Mouse (Mus musculus): Measurements from ENCODE around the gene Nr1h4. TPM values are rescaled to one million over a fixed set of nuclear protein-coding genes. Genes with fewer than 3 reads are reported as not detected.

The Nr1h4 gene
- polyA plus RNA-seq, 1 experiment: 0.08 TPM

GRCm38 (mm10) chr10:89484907-89485306 is 48.5 kb downstream of the Nr1h4 start:
- TF ChIP-seq POLR2A (IDR thresholded peaks at IDR 0.05; ENCODE audit: low read depth, low read length) (no peak), CTCF (IDR thresholded peaks at IDR 0.05; ENCODE audit: extremely low read depth, insufficient read depth, insufficient read length, insufficient replicate concordance) (no peak)
- Histone ChIP-seq H3K27me3 (ENCODE audit: control insufficient read depth, insufficient read depth, low read length) (no peaks in the 10 kb centered on the region), H3K27ac (ENCODE audit: insufficient read depth, low read length) (no peak overlapping the region), H3K4me3 (ENCODE audit: extremely low read depth, insufficient read depth, insufficient read length) (no peak overlapping the region), H3K36me3 (ENCODE audit: control insufficient read depth, insufficient read depth, low read length) (no peaks in the 10 kb centered on the region), H3K4me1 (ENCODE audit: control insufficient read depth, insufficient read depth, insufficient read length) (no peaks in the 10 kb centered on the region)
- no peak for DNase-seq (ENCODE audit: low read depth in 1 of 2, low spot score in 2 of 2)

- no peaks in the 10 kb centered on the region for H3K36me3 ChIP-seq (ENCODE audit: control insufficient read depth, insufficient read depth, low read length)
- DNase-seq (ENCODE audit: low read depth in 1 of 2, low spot score in 2 of 2): no peak
- no peak for TF ChIP-seq CTCF (IDR thresholded peaks at IDR 0.05; ENCODE audit: extremely low read depth, insufficient read depth, insufficient read length, insufficient replicate concordance)
- no peak for TF ChIP-seq POLR2A (IDR thresholded peaks at IDR 0.05; ENCODE audit: low read depth, low read length)
- no peak overlapping the region for H3K27ac ChIP-seq (ENCODE audit: insufficient read depth, low read length)
- WGBS: 86% methylated on average over 18 of the region's 18 CpGs
- no peaks in the 10 kb centered on the region for H3K27me3 ChIP-seq (ENCODE audit: control insufficient read depth, insufficient read depth, low read length)
- H3K4me3 ChIP-seq (ENCODE audit: extremely low read depth, insufficient read depth, insufficient read length): no peak overlapping the region
- H3K4me1 ChIP-seq (ENCODE audit: control insufficient read depth, insufficient read depth, insufficient read length): no peaks in the 10 kb centered on the region
Observed at GRCm38 (mm10) chr10:89483812-89484602, 49.4 kb downstream of the Nr1h4 start.

GRCm38 (mm10) chr10:89483113-89483512 is 50.3 kb downstream of the Nr1h4 start:
- TF ChIP-seq POLR2A (IDR thresholded peaks at IDR 0.05; ENCODE audit: low read depth, low read length): no peak
- no peak for TF ChIP-seq CTCF (IDR thresholded peaks at IDR 0.05; ENCODE audit: extremely low read depth, insufficient read depth, insufficient read length, insufficient replicate concordance)

GRCm38 (mm10) chr10:89482142-89482681 is 51.2 kb downstream of the Nr1h4 start:
- DNase-seq (ENCODE audit: low read depth in 1 of 2, low spot score in 2 of 2): no peak
- TF ChIP-seq CTCF (IDR thresholded peaks at IDR 0.05; ENCODE audit: extremely low read depth, insufficient read depth, insufficient read length, insufficient replicate concordance) (no peak), POLR2A (IDR thresholded peaks at IDR 0.05; ENCODE audit: low read depth, low read length) (no peak)
- WGBS: 92% methylated on average over 10 of the region's 10 CpGs

More at GRCm38 (mm10) chr10:89483113-89483512, 50.3 kb downstream of the Nr1h4 start:
- 86% methylated on average over 14 of the region's 14 CpGs for WGBS
- no peak overlapping the region for H3K27ac ChIP-seq (ENCODE audit: insufficient read depth, low read length)
- no peaks in the 10 kb centered on the region for H3K27me3 ChIP-seq (ENCODE audit: control insufficient read depth, insufficient read depth, low read length)
- H3K4me1 ChIP-seq (ENCODE audit: control insufficient read depth, insufficient read depth, insufficient read length): no peaks in the 10 kb centered on the region
- no peak overlapping the region for H3K4me3 ChIP-seq (ENCODE audit: extremely low read depth, insufficient read depth, insufficient read length)
- DNase-seq (ENCODE audit: low read depth in 1 of 2, low spot score in 2 of 2): no peak
- no peaks in the 10 kb centered on the region for H3K36me3 ChIP-seq (ENCODE audit: control insufficient read depth, insufficient read depth, low read length)

GRCm38 (mm10) chr10:89481638-89482037 is 51.7 kb downstream of the Nr1h4 start:
- no peak for DNase-seq (ENCODE audit: low read depth in 1 of 2, low spot score in 2 of 2)
- no peaks in the 10 kb centered on the region for H3K27me3 ChIP-seq (ENCODE audit: control insufficient read depth, insufficient read depth, low read length)
- H3K36me3 ChIP-seq (ENCODE audit: control insufficient read depth, insufficient read depth, low read length): no peaks in the 10 kb centered on the region
- H3K27ac ChIP-seq (ENCODE audit: insufficient read depth, low read length): no peak overlapping the region
- H3K4me3 ChIP-seq (ENCODE audit: extremely low read depth, insufficient read depth, insufficient read length): no peak overlapping the region
- no peak for TF ChIP-seq CTCF (IDR thresholded peaks at IDR 0.05; ENCODE audit: extremely low read depth, insufficient read depth, insufficient read length, insufficient replicate concordance)
- TF ChIP-seq POLR2A (IDR thresholded peaks at IDR 0.05; ENCODE audit: low read depth, low read length): no peak
- H3K4me1 ChIP-seq (ENCODE audit: control insufficient read depth, insufficient read depth, insufficient read length): no peaks in the 10 kb centered on the region
- 87% methylated on average over 7 of the region's 7 CpGs for WGBS

More at GRCm38 (mm10) chr10:89482142-89482681, 51.2 kb downstream of the Nr1h4 start:
- no peaks in the 10 kb centered on the region for H3K27me3 ChIP-seq (ENCODE audit: control insufficient read depth, insufficient read depth, low read length)
- no peak overlapping the region for H3K27ac ChIP-seq (ENCODE audit: insufficient read depth, low read length)
- no peak overlapping the region for H3K4me3 ChIP-seq (ENCODE audit: extremely low read depth, insufficient read depth, insufficient read length)
- H3K4me1 ChIP-seq (ENCODE audit: control insufficient read depth, insufficient read depth, insufficient read length): no peaks in the 10 kb centered on the region
- no peaks in the 10 kb centered on the region for H3K36me3 ChIP-seq (ENCODE audit: control insufficient read depth, insufficient read depth, low read length)

- H3K4me1 ChIP-seq (ENCODE audit: control insufficient read depth, insufficient read depth, insufficient read length): no peaks in the 10 kb centered on the region
- H3K4me3 ChIP-seq (ENCODE audit: extremely low read depth, insufficient read depth, insufficient read length): no peak overlapping the region
- no peak overlapping the region for H3K27ac ChIP-seq (ENCODE audit: insufficient read depth, low read length)
- H3K27me3 ChIP-seq (ENCODE audit: control insufficient read depth, insufficient read depth, low read length): no peaks in the 10 kb centered on the region
- no peak for TF ChIP-seq CTCF (IDR thresholded peaks at IDR 0.05; ENCODE audit: extremely low read depth, insufficient read depth, insufficient read length, insufficient replicate concordance)
- TF ChIP-seq POLR2A (IDR thresholded peaks at IDR 0.05; ENCODE audit: low read depth, low read length): no peak
- H3K36me3 ChIP-seq (ENCODE audit: control insufficient read depth, insufficient read depth, low read length): no peaks in the 10 kb centered on the region
- no peak for DNase-seq (ENCODE audit: low read depth in 1 of 2, low spot score in 2 of 2)
- WGBS: 91% methylated on average over 8 of the region's 8 CpGs
Observed at GRCm38 (mm10) chr10:89478766-89479165, 54.6 kb downstream of the Nr1h4 start.

Measured in spleen, adult 2 months (tissue).